Mouse (Mus musculus): ENCODE data around the gene Zg16. TPM values are rescaled to one million over a fixed set of nuclear protein-coding genes. Genes with fewer than 3 reads are reported as not detected.
"Not testable (repeated sequence)": the region's sequence is repeated elsewhere in the genome, so short reads cannot be mapped to it uniquely, and the experiment has no call there.

The Zg16 gene
- polyA plus RNA-seq, 1 experiment from 2014 or later: not detected

DNA sequence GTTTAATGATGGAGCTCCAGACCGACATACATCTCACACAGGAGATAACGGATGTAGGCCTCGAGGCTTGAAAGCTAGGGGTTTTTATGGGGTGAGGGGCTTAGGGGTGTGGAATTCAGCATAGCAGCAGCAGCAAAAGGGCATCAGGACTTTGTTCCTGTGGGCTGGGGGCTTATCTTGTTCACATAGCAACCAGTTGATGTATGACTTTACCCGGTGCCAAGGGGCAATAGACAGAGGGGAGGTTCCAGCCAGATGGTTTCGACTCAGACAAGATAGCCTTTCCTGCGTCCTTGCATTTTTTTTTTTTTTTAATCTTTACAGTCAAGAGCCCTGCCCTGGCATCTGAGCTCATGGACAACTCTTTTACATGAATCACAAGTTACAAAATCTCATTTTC is 1.4 kb downstream of the Zg16 start:
- H3K9ac ChIP-seq (ENCODE audit: low read length); H3K36me3 ChIP-seq (ENCODE audit: control insufficient read depth, insufficient read depth, low read length); H3K4me2 ChIP-seq (ENCODE audit: low read depth, severe bottlenecking); H3K27ac ChIP-seq (replicated peaks; ENCODE audit: low read depth, low read length); ATAC-seq (ENCODE audit: insufficient number of reproducible peaks, low FRiP score, low TSS enrichment, low read depth); H3K4me1 ChIP-seq (ENCODE audit: control insufficient read depth, insufficient read depth, low read length); H3K4me3 ChIP-seq (ENCODE audit: low read depth, low read length); DNase-seq (ENCODE audit: low spot score); H3K9me3 ChIP-seq (ENCODE audit: control insufficient read depth, low read length); H3K27me3 ChIP-seq (ENCODE audit: control insufficient read depth, insufficient read depth, low read length): not testable (repeated sequence)
- 46% methylated on average over 6 of the region's 6 CpGs for WGBS

DNA sequence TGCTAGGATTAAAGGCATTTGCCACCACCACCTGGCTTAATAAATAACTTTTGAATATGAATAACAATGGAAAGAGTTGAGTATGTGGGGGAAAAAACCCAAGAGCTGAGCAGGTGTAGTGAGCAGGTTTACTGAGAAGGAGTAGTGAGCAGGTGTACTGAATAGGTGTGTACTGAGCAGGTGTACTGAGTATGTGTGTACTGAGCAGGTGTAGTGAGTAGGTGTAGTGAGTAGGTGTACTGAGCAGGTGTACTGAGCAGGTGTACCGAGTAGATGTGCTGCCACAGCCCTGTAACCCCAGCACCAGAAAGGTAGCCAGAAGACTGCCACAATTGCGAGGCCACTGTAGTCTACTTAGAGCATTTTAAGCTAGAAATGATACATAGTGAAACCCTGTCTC is 2.3 kb downstream of the Zg16 start:
- H3K4me1 ChIP-seq (ENCODE audit: control insufficient read depth, insufficient read depth, low read length): no peaks in the 10 kb centered on the region
- H3K9me3 ChIP-seq (ENCODE audit: control insufficient read depth, low read length): no peaks in the 10 kb centered on the region
- WGBS: 74% methylated on average over 2 of the region's 2 CpGs
- DNase-seq (ENCODE audit: low spot score) (no peak), ATAC-seq (ENCODE audit: insufficient number of reproducible peaks, low FRiP score, low TSS enrichment, low read depth) (no peak)
- H3K27me3 ChIP-seq (ENCODE audit: control insufficient read depth, insufficient read depth, low read length): no peaks in the 10 kb centered on the region
- H3K36me3 ChIP-seq (ENCODE audit: control insufficient read depth, insufficient read depth, low read length): no peaks in the 10 kb centered on the region
- no peak overlapping the region for H3K9ac ChIP-seq (ENCODE audit: low read length)
- no peak overlapping the region for H3K4me3 ChIP-seq (ENCODE audit: low read depth, low read length)
- H3K27ac ChIP-seq (replicated peaks; ENCODE audit: low read depth, low read length): no peak overlapping the region
- no peak overlapping the region for H3K4me2 ChIP-seq (ENCODE audit: low read depth, severe bottlenecking)

DNA sequence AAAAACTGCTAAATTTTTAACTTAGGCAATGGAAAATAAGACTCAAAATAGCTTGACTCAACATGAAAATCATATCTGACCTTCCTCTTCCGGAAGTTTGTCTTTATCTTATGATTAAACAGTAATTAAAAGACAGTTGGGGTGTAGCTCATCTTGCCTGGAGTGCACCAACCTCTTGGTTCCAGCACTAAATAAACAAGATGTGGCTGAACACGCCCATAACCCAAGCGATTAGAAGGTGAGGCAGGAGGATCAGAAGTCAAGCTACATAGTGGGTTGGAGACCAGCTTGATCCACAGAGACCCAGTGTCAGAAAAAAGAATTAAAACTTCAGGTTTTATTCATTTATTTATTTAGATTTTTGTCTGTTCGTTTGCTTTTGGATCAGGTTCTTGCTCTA is 3.4 kb downstream of the Zg16 start:
- H3K27me3 ChIP-seq (ENCODE audit: control insufficient read depth, insufficient read depth, low read length): no peaks in the 10 kb centered on the region
- no peak overlapping the region for H3K27ac ChIP-seq (replicated peaks; ENCODE audit: low read depth, low read length)
- H3K4me1 ChIP-seq (ENCODE audit: control insufficient read depth, insufficient read depth, low read length): no peaks in the 10 kb centered on the region
- no peaks in the 10 kb centered on the region for H3K36me3 ChIP-seq (ENCODE audit: control insufficient read depth, insufficient read depth, low read length)
- H3K9ac ChIP-seq (ENCODE audit: low read length): no peak overlapping the region
- 87% methylated on average over 4 of the region's 4 CpGs for WGBS
- no peak overlapping the region for H3K4me3 ChIP-seq (ENCODE audit: low read depth, low read length)
- no peak overlapping the region for H3K4me2 ChIP-seq (ENCODE audit: low read depth, severe bottlenecking)
- DNase-seq (ENCODE audit: low spot score): no peak
- no peak for ATAC-seq (ENCODE audit: insufficient number of reproducible peaks, low FRiP score, low TSS enrichment, low read depth)
- no peaks in the 10 kb centered on the region for H3K9me3 ChIP-seq (ENCODE audit: control insufficient read depth, low read length)

DNA sequence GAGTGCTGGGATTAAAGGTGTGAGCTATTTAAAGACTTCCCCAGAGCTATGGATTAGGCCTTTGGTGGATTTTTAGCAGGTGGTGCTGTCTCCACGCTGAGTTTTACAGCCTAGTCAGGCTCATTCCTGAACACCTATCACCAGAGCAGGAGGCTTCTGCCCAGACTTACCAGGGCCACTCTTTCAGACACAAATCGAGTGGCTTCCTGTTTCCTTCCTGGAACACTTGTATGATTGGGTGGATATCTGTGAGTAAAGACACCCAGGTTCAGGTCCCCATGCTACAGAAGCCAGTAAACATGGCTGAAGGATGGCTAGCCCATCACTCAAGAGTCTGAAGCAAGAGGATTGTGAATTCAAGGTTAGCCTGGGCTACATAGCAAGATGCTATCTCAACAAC is 4.1 kb downstream of the Zg16 start:
- Histone ChIP-seq H3K9me3 (ENCODE audit: control insufficient read depth, low read length) (no peaks in the 10 kb centered on the region), H3K27me3 (ENCODE audit: control insufficient read depth, insufficient read depth, low read length) (no peaks in the 10 kb centered on the region), H3K27ac (replicated peaks; ENCODE audit: low read depth, low read length) (no peak overlapping the region), H3K9ac (ENCODE audit: low read length) (no peak overlapping the region), H3K36me3 (ENCODE audit: control insufficient read depth, insufficient read depth, low read length) (no peaks in the 10 kb centered on the region), H3K4me3 (ENCODE audit: low read depth, low read length) (no peak overlapping the region), H3K4me2 (ENCODE audit: low read depth, severe bottlenecking) (no peak overlapping the region), H3K4me1 (ENCODE audit: control insufficient read depth, insufficient read depth, low read length) (no peaks in the 10 kb centered on the region)
- 47% methylated on average over 2 of the region's 2 CpGs for WGBS
- no peak for DNase-seq (ENCODE audit: low spot score)
- no peak for ATAC-seq (ENCODE audit: insufficient number of reproducible peaks, low FRiP score, low TSS enrichment, low read depth)

DNA sequence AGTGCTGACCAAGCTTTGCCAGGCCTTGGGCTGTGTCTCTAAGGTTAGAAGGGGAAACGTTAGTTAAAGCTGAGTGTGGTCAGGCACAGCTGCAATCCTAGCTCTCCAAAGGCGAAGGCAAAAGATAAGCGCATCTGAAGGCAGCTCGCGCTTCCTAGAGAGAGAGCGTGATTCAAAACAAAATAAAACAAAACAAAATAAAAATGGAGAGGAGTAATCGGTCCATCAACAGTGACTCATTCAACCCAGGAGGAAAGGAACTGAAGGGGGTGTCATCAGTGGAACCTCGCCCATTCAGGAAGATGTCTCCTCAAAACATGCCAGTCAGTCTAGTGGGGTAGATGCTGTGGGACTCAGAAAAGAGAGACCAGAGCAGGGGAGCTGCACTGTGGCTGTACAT is 4.9 kb downstream of the Zg16 start:
- Histone ChIP-seq H3K9me3 (ENCODE audit: control insufficient read depth, low read length) (no peaks in the 10 kb centered on the region), H3K36me3 (ENCODE audit: control insufficient read depth, insufficient read depth, low read length) (no peaks in the 10 kb centered on the region), H3K4me2 (ENCODE audit: low read depth, severe bottlenecking) (no peak overlapping the region), H3K4me3 (ENCODE audit: low read depth, low read length) (no peak overlapping the region), H3K4me1 (ENCODE audit: control insufficient read depth, insufficient read depth, low read length) (no peaks in the 10 kb centered on the region), H3K27me3 (ENCODE audit: control insufficient read depth, insufficient read depth, low read length) (no peaks in the 10 kb centered on the region), H3K9ac (ENCODE audit: low read length) (no peak overlapping the region), H3K27ac (replicated peaks; ENCODE audit: low read depth, low read length) (no peak overlapping the region)
- no peak for ATAC-seq (ENCODE audit: insufficient number of reproducible peaks, low FRiP score, low TSS enrichment, low read depth)
- DNase-seq (ENCODE audit: low spot score): no peak
- 81% methylated on average over 8 of the region's 8 CpGs for WGBS

DNA sequence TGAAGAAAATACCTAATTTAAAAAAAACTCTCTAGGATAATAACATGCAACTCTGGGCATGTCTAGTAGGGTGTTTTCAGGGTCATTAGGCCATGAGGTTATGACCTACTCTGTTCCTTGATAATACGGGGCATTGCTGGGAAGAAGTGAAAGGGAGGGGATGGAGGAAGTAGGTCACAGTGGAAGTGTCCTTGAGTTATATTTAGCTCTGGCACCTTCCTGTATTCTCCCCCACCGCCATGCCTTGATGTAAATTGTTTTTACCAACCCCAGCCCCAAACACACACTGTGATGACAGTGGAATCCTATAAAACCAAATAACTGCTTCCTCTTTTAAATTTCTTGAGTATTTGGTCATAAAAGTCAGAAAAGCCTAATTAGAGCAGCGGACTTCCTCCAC is 7.1 kb downstream of the Zg16 start:
- Histone ChIP-seq H3K4me1 (ENCODE audit: control insufficient read depth, insufficient read depth, low read length) (no peaks in the 10 kb centered on the region), H3K9ac (ENCODE audit: low read length) (no peak overlapping the region), H3K27me3 (ENCODE audit: control insufficient read depth, insufficient read depth, low read length) (no peaks in the 10 kb centered on the region), H3K4me2 (ENCODE audit: low read depth, severe bottlenecking) (no peak overlapping the region), H3K27ac (replicated peaks; ENCODE audit: low read depth, low read length) (no peak overlapping the region), H3K4me3 (ENCODE audit: low read depth, low read length) (no peak overlapping the region), H3K36me3 (ENCODE audit: control insufficient read depth, insufficient read depth, low read length) (no peaks in the 10 kb centered on the region), H3K9me3 (ENCODE audit: control insufficient read depth, low read length) (no peaks in the 10 kb centered on the region)
- 47% methylated on average over 3 of the region's 3 CpGs for WGBS
- no peak for ATAC-seq (ENCODE audit: insufficient number of reproducible peaks, low FRiP score, low TSS enrichment, low read depth)
- no peak for DNase-seq (ENCODE audit: low spot score)

DNA sequence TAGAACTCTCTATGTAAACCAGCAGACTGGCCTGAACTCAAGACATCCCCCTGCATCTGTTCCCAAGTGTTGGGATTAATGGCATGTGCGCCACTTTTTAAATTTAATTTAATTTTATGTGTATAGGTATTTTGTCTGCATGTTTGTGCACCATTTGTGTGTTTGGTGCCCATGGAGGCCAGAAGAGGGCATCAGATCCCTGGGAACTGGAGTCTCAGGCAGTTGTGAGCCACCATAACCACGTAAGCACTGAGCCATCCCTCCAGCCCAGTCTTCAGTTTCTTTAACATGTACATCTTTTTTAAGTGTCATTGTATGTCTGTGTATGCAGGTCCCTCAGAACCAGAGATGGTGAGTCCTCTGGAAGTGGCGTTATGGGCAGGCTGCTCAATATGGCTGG is 9.4 kb downstream of the Zg16 start:
- H3K27ac ChIP-seq (replicated peaks; ENCODE audit: low read depth, low read length): no peak overlapping the region
- no peak overlapping the region for H3K4me2 ChIP-seq (ENCODE audit: low read depth, severe bottlenecking)
- no peak overlapping the region for H3K9ac ChIP-seq (ENCODE audit: low read length)
- ATAC-seq (ENCODE audit: insufficient number of reproducible peaks, low FRiP score, low TSS enrichment, low read depth): no peak
- DNase-seq (ENCODE audit: low spot score): no peak
- no peaks in the 10 kb centered on the region for H3K4me1 ChIP-seq (ENCODE audit: control insufficient read depth, insufficient read depth, low read length)
- no peaks in the 10 kb centered on the region for H3K9me3 ChIP-seq (ENCODE audit: control insufficient read depth, low read length)
- no peak overlapping the region for H3K4me3 ChIP-seq (ENCODE audit: low read depth, low read length)
- H3K36me3 ChIP-seq (ENCODE audit: control insufficient read depth, insufficient read depth, low read length): no peaks in the 10 kb centered on the region
- WGBS: 86% methylated on average over 3 of the region's 3 CpGs
- no peaks in the 10 kb centered on the region for H3K27me3 ChIP-seq (ENCODE audit: control insufficient read depth, insufficient read depth, low read length)

DNA sequence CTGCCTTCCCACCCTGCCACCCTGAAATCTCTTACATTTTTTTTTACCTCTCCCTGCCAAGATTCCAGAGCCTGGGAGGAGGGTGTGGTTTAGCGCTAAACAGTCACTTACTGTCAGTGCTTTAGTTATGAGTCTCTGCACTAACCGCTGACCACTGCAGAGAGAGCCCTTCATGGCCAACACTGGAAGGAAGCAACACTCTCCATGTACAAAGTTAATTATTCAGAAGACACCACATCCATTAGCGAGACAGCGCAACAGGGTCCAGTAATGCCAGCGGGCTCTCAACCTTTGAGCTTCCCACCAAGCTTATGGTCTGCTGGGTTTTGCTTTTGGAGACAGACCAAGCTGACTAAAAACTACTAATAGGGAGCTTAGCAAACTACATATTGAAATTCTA is 10.9 kb downstream of the Zg16 start:
- 94% methylated on average over 5 of the region's 5 CpGs for WGBS
- Histone ChIP-seq H3K9me3 (ENCODE audit: control insufficient read depth, low read length) (no peaks in the 10 kb centered on the region), H3K36me3 (ENCODE audit: control insufficient read depth, insufficient read depth, low read length) (no peaks in the 10 kb centered on the region), H3K4me2 (ENCODE audit: low read depth, severe bottlenecking) (no peak overlapping the region), H3K4me3 (ENCODE audit: low read depth, low read length) (no peak overlapping the region), H3K9ac (ENCODE audit: low read length) (no peak overlapping the region), H3K27ac (replicated peaks; ENCODE audit: low read depth, low read length) (no peak overlapping the region), H3K4me1 (ENCODE audit: control insufficient read depth, insufficient read depth, low read length) (no peaks in the 10 kb centered on the region), H3K27me3 (ENCODE audit: control insufficient read depth, insufficient read depth, low read length) (no peaks in the 10 kb centered on the region)
- ATAC-seq (ENCODE audit: insufficient number of reproducible peaks, low FRiP score, low TSS enrichment, low read depth) (no peak), DNase-seq (ENCODE audit: low spot score) (no peak)

DNA sequence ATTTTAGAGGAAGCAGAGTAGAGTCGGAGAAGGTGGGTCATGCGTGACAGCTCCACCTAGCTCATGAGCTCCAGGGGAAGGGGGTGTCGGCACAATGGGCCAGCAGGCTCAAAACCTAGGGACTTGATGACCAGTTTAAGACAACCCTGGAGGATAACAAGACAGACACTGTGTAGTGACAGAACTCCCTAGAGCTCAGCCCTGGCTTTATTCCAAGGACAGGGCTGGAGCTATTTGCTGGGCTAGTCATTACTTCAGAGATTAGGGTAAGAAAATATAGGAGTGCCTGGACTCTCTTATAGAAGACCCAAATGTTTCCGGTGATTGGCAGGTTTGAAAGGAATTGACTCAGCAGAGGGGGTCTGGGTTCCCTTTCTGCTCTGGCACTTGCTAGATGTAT is 13.9 kb downstream of the Zg16 start:
- H3K36me3 ChIP-seq (ENCODE audit: control insufficient read depth, insufficient read depth, low read length): no peaks in the 10 kb centered on the region
- H3K27me3 ChIP-seq (ENCODE audit: control insufficient read depth, insufficient read depth, low read length): no peaks in the 10 kb centered on the region
- ATAC-seq (ENCODE audit: insufficient number of reproducible peaks, low FRiP score, low TSS enrichment, low read depth) (no peak), DNase-seq (ENCODE audit: low spot score) (no peak)
- 81% methylated on average over 4 of the region's 4 CpGs for WGBS
- H3K9me3 ChIP-seq (ENCODE audit: control insufficient read depth, low read length): no peaks in the 10 kb centered on the region
- H3K9ac ChIP-seq (ENCODE audit: low read length): no peak overlapping the region
- no peaks in the 10 kb centered on the region for H3K4me1 ChIP-seq (ENCODE audit: control insufficient read depth, insufficient read depth, low read length)
- H3K4me2 ChIP-seq (ENCODE audit: low read depth, severe bottlenecking): no peak overlapping the region
- H3K27ac ChIP-seq (replicated peaks; ENCODE audit: low read depth, low read length): no peak overlapping the region
- H3K4me3 ChIP-seq (ENCODE audit: low read depth, low read length): no peak overlapping the region
